Mouse (Mus musculus) forebrain, postnatal 0 days (tissue): ENCODE measurements around the gene Plpp3. TPM values are rescaled to one million over a fixed set of nuclear protein-coding genes. Genes with fewer than 3 reads are reported as not detected.
A peak's percentile ranks its signal among the peaks of the same experiment; 100 is the strongest.
"Not testable (repeated sequence)": the region's sequence is repeated elsewhere in the genome, so short reads cannot be mapped to it uniquely, and the experiment has no call there.

Source experiments
- ATAC-seq: fragments of 200-750 bp; cut with Nextera tagmentation; 2 replicates; pipeline ENCODE4 v1.8.0; 2017; ENCODE audit warnings: mild to moderate bottlenecking, moderate library complexity
- DNase-seq: peaks from one replicate; pipeline ENCODE4 v3.0.0-alpha.2; 2015
- H3K27ac ChIP-seq: fragments of 300-500 bp; sonication (generic); 2 replicates; pipeline ENCODE4 v1.5.1; 2014; ENCODE audit warnings: low read depth, mild to moderate bottlenecking, antibody characterized with exemption, low read length, moderate library complexity, mixed read lengths
- H3K27me3 ChIP-seq: fragments of 300-500 bp; sonication (generic); 2 replicates; pipeline ENCODE4 v1.6.1; 2014; ENCODE audit warnings: mild to moderate bottlenecking, low read length, mixed read lengths; ENCODE audit not compliant: insufficient read depth
- H3K36me3 ChIP-seq: fragments of 300-500 bp; sonication (generic); 2 replicates; pipeline ENCODE4 v1.6.1; 2014; ENCODE audit warnings: mild to moderate bottlenecking, moderate library complexity; ENCODE audit not compliant: insufficient read depth
- H3K4me1 ChIP-seq: fragments of 300-500 bp; sonication (generic); 2 replicates; pipeline ENCODE4 v1.6.1; 2014; ENCODE audit warnings: antibody characterized with exemption; ENCODE audit not compliant: insufficient read depth
- H3K4me2 ChIP-seq: fragments of 300-500 bp; sonication (generic); 2 replicates; pipeline ENCODE4 v1.6.1; 2014; ENCODE audit warnings: low read depth, mild to moderate bottlenecking, moderate library complexity
- H3K4me3 ChIP-seq: fragments of 300-500 bp; sonication (generic); 2 replicates; pipeline ENCODE4 v1.5.1; 2014; ENCODE audit warnings: low read depth, low read length, mixed read lengths
- H3K9ac ChIP-seq: fragments of 300-500 bp; sonication (generic); 2 replicates; pipeline ENCODE4 v1.6.1; 2014; ENCODE audit warnings: mild to moderate bottlenecking
- H3K9me3 ChIP-seq: fragments of 300-500 bp; sonication (generic); 2 replicates; pipeline ENCODE4 v1.6.1; 2016; ENCODE audit warnings: low read length
- CTCF ChIP-seq: sonication (generic); IDR thresholded peaks from 2 replicates; pipeline ENCODE4 v1.5.1; 2016; ENCODE audit warnings: antibody characterized with exemption, control low read depth, low read depth
- WGBS: fragments of 180-500 bp; shearing (Covaris S2); extraction: QIAGEN DNeasy Blood & Tissue Kit; methylation state at CpG from one replicate; pipeline ENCODE4 v1.1.7; 2014; 5-methylcytosine and 5-hydroxymethylcytosine counted together
- polyA plus RNA-seq: library from polyadenylated mRNA; unstranded; fragments of >200 nt; fragmentation: Nextera tagmentation; extraction: Ambion mirVana; gene quantifications from 2 replicates; pipeline ENCODE4 v1.2.1, GENCODE M21; 2015
- total RNA-seq: library from RNA; depleted of rRNA; stranded (reverse); fragments of >200 nt; gene quantifications from 2 replicates; pipeline ENCODE4 v1.2.3, GENCODE M21; 2014

Plpp3 gene
- total and polyA plus RNA-seq, 2 experiments from 2014 or later = 87.3 to 117 TPM

- WGBS = 87% methylated on average over 12 of the region's 12 CpGs
- Histone ChIP-seq H3K36me3 (no peaks in the 10 kb centered on the region), H3K27me3 (no peaks in the 10 kb centered on the region), H3K27ac (no peak overlapping the region), H3K9me3 (no peaks in the 10 kb centered on the region), H3K4me2 (no peak overlapping the region), H3K4me1 (no peaks in the 10 kb centered on the region), H3K4me3 (no peak overlapping the region), H3K9ac (no peak overlapping the region)
- TF ChIP-seq CTCF = no peak
- DNase-seq = no peak
- ATAC-seq = no peak
Measured at GRCm38 (mm10) chr4:105262358-105262757, 105.2 kb downstream of the Plpp3 start.

- no peaks in the 10 kb centered on the region for H3K9me3 ChIP-seq
- no peak overlapping the region for H3K4me2 ChIP-seq
- WGBS = 93% methylated on average over 8 of the region's 8 CpGs
- no peak for DNase-seq
- no peaks in the 10 kb centered on the region for H3K36me3 ChIP-seq
- no peaks in the 10 kb centered on the region for H3K4me1 ChIP-seq
- H3K4me3 ChIP-seq = no peak overlapping the region
- ATAC-seq = no peak
- H3K9ac ChIP-seq = no peak overlapping the region
- no peak for TF ChIP-seq CTCF
- H3K27me3 ChIP-seq = no peaks in the 10 kb centered on the region
- no peak overlapping the region for H3K27ac ChIP-seq
Measured at GRCm38 (mm10) chr4:105263600-105263999, 106.5 kb downstream of the Plpp3 start.

GRCm38 (mm10) chr4:105265041-105265440, 107.9 kb downstream of the Plpp3 start:
- no peaks in the 10 kb centered on the region for H3K27me3 ChIP-seq
- H3K9ac ChIP-seq = no peak overlapping the region
- WGBS = 85% methylated on average over 8 of the region's 8 CpGs
- H3K4me2 ChIP-seq = no peak overlapping the region
- no peaks in the 10 kb centered on the region for H3K4me1 ChIP-seq
- TF ChIP-seq CTCF = no peak
- no peak overlapping the region for H3K27ac ChIP-seq
- H3K4me3 ChIP-seq = no peak overlapping the region
- no peak for DNase-seq
- no peaks in the 10 kb centered on the region for H3K36me3 ChIP-seq
- ATAC-seq = no peak
- H3K9me3 ChIP-seq = no peaks in the 10 kb centered on the region

- no peak overlapping the region for H3K4me3 ChIP-seq
- H3K36me3 ChIP-seq = no peaks in the 10 kb centered on the region
- H3K9me3 ChIP-seq = no peaks in the 10 kb centered on the region
- no peak overlapping the region for H3K4me2 ChIP-seq
- no peak for TF ChIP-seq CTCF
- 80% methylated on average over 4 of the region's 4 CpGs for WGBS
- no peak overlapping the region for H3K9ac ChIP-seq
- H3K4me1 ChIP-seq = no peaks in the 10 kb centered on the region
- H3K27ac ChIP-seq = no peak overlapping the region
- DNase-seq = no peak
- H3K27me3 ChIP-seq = no peaks in the 10 kb centered on the region
- peak; percentile 47; the same call in 1 of the 2 replicates for ATAC-seq
Measured at GRCm38 (mm10) chr4:105265678-105266077, 108.5 kb downstream of the Plpp3 start.

DNA sequence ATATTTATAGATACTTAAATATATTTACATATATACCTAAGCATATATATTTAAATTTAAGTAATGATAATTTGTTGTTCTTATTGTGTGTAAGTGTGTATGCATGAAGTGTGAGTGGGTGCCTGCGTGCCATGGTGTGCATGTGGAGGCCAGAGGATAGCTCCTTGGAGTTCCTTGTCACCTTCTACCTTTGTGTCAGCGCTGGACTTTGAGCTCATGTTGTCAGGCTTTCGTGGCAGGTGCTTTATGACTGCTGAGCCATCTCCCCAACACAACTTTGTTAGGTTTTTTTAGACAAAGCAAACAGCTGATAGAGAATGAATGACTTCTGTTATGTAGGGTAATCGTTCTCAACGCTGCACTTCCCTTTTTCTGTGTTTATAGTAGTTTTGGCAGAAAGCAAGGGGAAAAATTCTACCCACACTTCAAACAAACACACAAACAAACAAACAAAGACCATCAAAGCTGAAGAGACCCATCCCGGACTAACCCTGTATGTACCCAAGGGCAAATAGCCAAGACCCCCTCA, 111.1 kb downstream of the Plpp3 start:
- no peak for DNase-seq
- Histone ChIP-seq H3K4me1 (no peaks in the 10 kb centered on the region), H3K27me3 (no peaks in the 10 kb centered on the region), H3K9ac (no peak overlapping the region), H3K4me3 (no peak overlapping the region), H3K27ac (no peak overlapping the region), H3K36me3 (no peaks in the 10 kb centered on the region), H3K9me3 (no peaks in the 10 kb centered on the region), H3K4me2 (no peak overlapping the region)
- TF ChIP-seq CTCF = no peak
- ATAC-seq = no peak
- 83% methylated on average over 6 of the region's 6 CpGs for WGBS

DNA sequence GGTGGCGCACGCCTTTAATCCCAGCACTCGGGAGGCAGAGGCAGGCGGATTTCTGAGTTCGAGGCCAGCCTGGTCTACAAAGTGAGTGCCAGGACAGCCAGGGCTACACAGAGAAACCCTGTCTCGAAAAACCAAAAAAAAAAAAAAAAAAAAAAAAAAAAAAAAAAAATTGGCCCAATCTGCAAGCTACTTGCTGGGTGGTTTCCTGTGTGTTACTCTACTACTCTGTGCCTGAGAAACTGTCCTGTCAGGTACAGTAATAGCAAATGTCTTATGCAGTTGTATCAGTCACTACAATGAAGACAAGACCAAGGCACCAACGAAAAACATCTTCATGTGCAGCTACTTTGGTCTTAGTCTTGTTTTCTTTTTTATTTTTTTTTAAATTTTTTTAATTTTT, 112.3 kb downstream of the Plpp3 start:
- H3K27ac ChIP-seq, H3K4me3 ChIP-seq, DNase-seq, H3K9me3 ChIP-seq, H3K36me3 ChIP-seq, H3K4me2 ChIP-seq, H3K4me1 ChIP-seq, H3K27me3 ChIP-seq, H3K9ac ChIP-seq, ATAC-seq: not testable (repeated sequence)
- WGBS = 95% methylated on average over 5 of the region's 7 CpGs

- Histone ChIP-seq H3K27ac (no peak overlapping the region), H3K9me3 (no peaks in the 10 kb centered on the region), H3K4me1 (no peaks in the 10 kb centered on the region), H3K9ac (no peak overlapping the region), H3K4me3 (no peak overlapping the region), H3K27me3 (no peaks in the 10 kb centered on the region), H3K36me3 (no peaks in the 10 kb centered on the region), H3K4me2 (no peak overlapping the region)
- DNase-seq = no peak
- no peak for TF ChIP-seq CTCF
- 89% methylated on average over 6 of the region's 6 CpGs for WGBS
- ATAC-seq = no peak
Measured at GRCm38 (mm10) chr4:105271166-105271565, 114.0 kb downstream of the Plpp3 start.

GRCm38 (mm10) chr4:105273034-105273433, 115.9 kb downstream of the Plpp3 start:
- Histone ChIP-seq H3K9me3 (no peaks in the 10 kb centered on the region), H3K9ac (no peak overlapping the region), H3K4me3 (no peak overlapping the region), H3K4me2 (no peak overlapping the region), H3K4me1 (no peaks in the 10 kb centered on the region), H3K27ac (no peak overlapping the region), H3K36me3 (no peaks in the 10 kb centered on the region), H3K27me3 (no peaks in the 10 kb centered on the region)
- TF ChIP-seq CTCF = no peak
- no peak for DNase-seq
- no peak for ATAC-seq
- WGBS = 86% methylated on average over 2 of the region's 2 CpGs
